Mouse (Mus musculus) brain, embryonic 14.5 days (tissue): ENCODE data around the gene Rnf4. TPM values are rescaled to one million over a fixed set of nuclear protein-coding genes. Genes with fewer than 3 reads are reported as not detected.
A peak's percentile ranks its signal among the peaks of the same experiment; 100 is the strongest.

Experiments used
- DNase-seq: peaks from one replicate; pipeline ENCODE4 v3.0.0-alpha.2; 2011; ENCODE audit warnings: low read depth
- CTCF ChIP-seq: fragments of 200-500 bp; IDR thresholded peaks from 2 replicates; pipeline ENCODE4 v1.5.1; 2012; ENCODE audit warnings: inconsistent platforms, mild to moderate bottlenecking, moderate library complexity, borderline replicate concordance; ENCODE audit not compliant: insufficient read depth, insufficient read length; ENCODE audit errors: extremely low read depth
- POLR2A ChIP-seq: fragments of 200-500 bp; IDR thresholded peaks from 2 replicates; pipeline ENCODE4 v1.6.1; 2012; ENCODE audit warnings: mild to moderate bottlenecking, inconsistent platforms, borderline replicate concordance; ENCODE audit not compliant: poor library complexity, insufficient read depth, insufficient read length, severe bottlenecking; ENCODE audit errors: extremely low read depth
- polyA plus RNA-seq: library from polyadenylated mRNA; depleted of rRNA; stranded (reverse); fragments of >200 nt; gene quantifications from 2 replicates; pipeline ENCODE4 v1.2.3, GENCODE M21; 2012

Gene Rnf4
- polyA plus RNA-seq, 1 experiment = 118 TPM

- no peak for TF ChIP-seq CTCF
- no peak for TF ChIP-seq POLR2A
- DNase-seq = no peak
Measured at GRCm38 (mm10) chr5:34319491-34320034, 16.5 kb upstream of the Rnf4 start.

- DNase-seq = no peak
- TF ChIP-seq CTCF (no peak), POLR2A (no peak)
Measured at GRCm38 (mm10) chr5:34321236-34321635, 14.9 kb upstream of the Rnf4 start.

GRCm38 (mm10) chr5:34325286-34325685 is 10.8 kb upstream of the Rnf4 start:
- TF ChIP-seq POLR2A = no peak
- no peak for TF ChIP-seq CTCF
- peak; percentile 39 for DNase-seq

GRCm38 (mm10) chr5:34326249-34326691 is 9.8 kb upstream of the Rnf4 start:
- peak; percentile 44 for DNase-seq

GRCm38 (mm10) chr5:34326875-34327576 is 9.1 kb upstream of the Rnf4 start:
- TF ChIP-seq POLR2A = no peak
- TF ChIP-seq CTCF = no peak
- DNase-seq = peak; percentile 62

More at GRCm38 (mm10) chr5:34326249-34326691, 9.8 kb upstream of the Rnf4 start:
- TF ChIP-seq POLR2A = no peak
- TF ChIP-seq CTCF = no peak

GRCm38 (mm10) chr5:34330136-34330535 is 6.0 kb upstream of the Rnf4 start:
- no peak for TF ChIP-seq CTCF
- no peak for TF ChIP-seq POLR2A
- no peak for DNase-seq

GRCm38 (mm10) chr5:34334081-34334480 is 2.0 kb upstream of the Rnf4 start:
- TF ChIP-seq POLR2A (no peak), CTCF (no peak)

GRCm38 (mm10) chr5:34335539-34336096 is 471 bp upstream of the Rnf4 start:
- no peak for DNase-seq

More at GRCm38 (mm10) chr5:34334081-34334480, 2.0 kb upstream of the Rnf4 start:
- DNase-seq = no peak

GRCm38 (mm10) chr5:34336775-34337450 is 824 bp downstream of the Rnf4 start:
- TF ChIP-seq POLR2A (no peak), CTCF (no peak)
- peak; percentile 74 for DNase-seq

More at GRCm38 (mm10) chr5:34335539-34336096, 471 bp upstream of the Rnf4 start:
- TF ChIP-seq POLR2A (no peak), CTCF (no peak)

- no peak for DNase-seq
- TF ChIP-seq CTCF = no peak
- TF ChIP-seq POLR2A = no peak
Measured at GRCm38 (mm10) chr5:34340246-34340645, 4.2 kb downstream of the Rnf4 start.

GRCm38 (mm10) chr5:34352084-34352631 is 16.1 kb downstream of the Rnf4 start:
- no peak for DNase-seq
- TF ChIP-seq POLR2A (no peak), CTCF (no peak)
